Mouse (Mus musculus) embryonic facial prominence, embryonic 13.5 days (tissue): ENCODE results near the gene Tango6. TPM values are rescaled to one million over a fixed set of nuclear protein-coding genes. Genes with fewer than 3 reads are reported as not detected.

Experiments
- ATAC-seq: fragments of 200-750 bp; cut with Nextera tagmentation; 2 replicates; pipeline ENCODE4 v1.8.0; 2017; ENCODE audit warnings: low read depth; ENCODE audit not compliant: insufficient number of reproducible peaks, insufficient read depth, low FRiP score, low TSS enrichment
- H3K27ac ChIP-seq: fragments of 300-500 bp; sonication (generic); 2 replicates; pipeline ENCODE4 v1.5.1; 2015; ENCODE audit warnings: moderate library complexity, mild to moderate bottlenecking, inconsistent platforms
- H3K27me3 ChIP-seq: fragments of 300-500 bp; sonication (generic); 2 replicates; pipeline ENCODE4 v1.6.1; 2015; ENCODE audit warnings: mild to moderate bottlenecking, inconsistent platforms
- H3K36me3 ChIP-seq: fragments of 300-500 bp; sonication (generic); 2 replicates; pipeline ENCODE4 v1.6.1; 2015; ENCODE audit warnings: mild to moderate bottlenecking, inconsistent platforms
- H3K4me1 ChIP-seq: fragments of 300-500 bp; sonication (generic); 2 replicates; pipeline ENCODE4 v1.6.1; 2015; ENCODE audit warnings: inconsistent platforms
- H3K4me2 ChIP-seq: fragments of 300-500 bp; sonication (generic); 2 replicates; pipeline ENCODE4 v1.6.1; 2015; ENCODE audit warnings: moderate library complexity, mild to moderate bottlenecking, inconsistent platforms
- H3K4me3 ChIP-seq: fragments of 300-500 bp; sonication (generic); 2 replicates; pipeline ENCODE4 v1.5.1; 2015; ENCODE audit warnings: mild to moderate bottlenecking, inconsistent platforms
- H3K9ac ChIP-seq: fragments of 300-500 bp; sonication (generic); 2 replicates; pipeline ENCODE4 v1.6.1; 2015; ENCODE audit warnings: mild to moderate bottlenecking, inconsistent platforms
- H3K9me3 ChIP-seq: fragments of 300-500 bp; sonication (generic); 2 replicates; pipeline ENCODE4 v1.6.1; 2016; ENCODE audit warnings: inconsistent platforms
- WGBS: fragments of 180-500 bp; shearing (Covaris S2); methylation state at CpG from one replicate; pipeline ENCODE4 v1.1.7; 2015; ENCODE audit warnings: mixed read lengths; 5-methylcytosine and 5-hydroxymethylcytosine counted together
- polyA plus RNA-seq: library from polyadenylated mRNA; unstranded; fragments of >200 nt; fragmentation: Nextera tagmentation; extraction: Ambion mirVana; gene quantifications from 2 replicates; pipeline ENCODE4 v1.2.1, GENCODE M21; 2015

The Tango6 gene
- polyA plus RNA-seq, 1 experiment from 2014 or later = 11.5 TPM

DNA sequence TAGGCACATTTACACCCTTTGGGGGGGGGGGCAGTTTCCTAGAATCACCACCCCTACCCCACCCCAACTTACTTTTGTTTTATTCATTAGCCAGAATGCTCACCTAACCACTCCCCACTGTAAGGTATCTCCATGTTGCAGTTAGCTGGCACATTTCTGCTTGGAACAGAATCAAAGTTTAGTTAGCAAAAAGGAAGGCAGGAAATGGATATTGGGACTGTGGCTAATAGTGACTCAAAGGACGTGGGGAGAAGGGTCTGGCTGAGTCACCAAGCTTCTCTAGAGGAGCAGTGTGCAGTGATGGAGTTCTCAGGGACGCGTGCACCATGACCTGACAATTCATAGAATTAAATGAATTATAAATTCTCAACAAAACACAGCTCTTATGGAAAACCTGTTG is 136.7 kb downstream of the Tango6 start:
- H3K9me3 ChIP-seq = no peaks in the 10 kb centered on the region
- H3K27me3 ChIP-seq = no peaks in the 10 kb centered on the region
- H3K4me3 ChIP-seq = no peak overlapping the region
- no peak overlapping the region for H3K9ac ChIP-seq
- no peak overlapping the region for H3K4me2 ChIP-seq
- H3K4me1 ChIP-seq = peaks cover 22% of the 10 kb centered on the region
- 0 out of 2 replicates have a peak, but pooled peaks have one; percentile 15 for ATAC-seq
- peaks cover 12% of the 10 kb centered on the region; the same call in 1 of the 2 replicates for H3K36me3 ChIP-seq
- H3K27ac ChIP-seq = peak overlapping the region; percentile 60; the same call in 1 of the 2 replicates
- WGBS = 86% methylated on average over 3 of the region's 3 CpGs

DNA sequence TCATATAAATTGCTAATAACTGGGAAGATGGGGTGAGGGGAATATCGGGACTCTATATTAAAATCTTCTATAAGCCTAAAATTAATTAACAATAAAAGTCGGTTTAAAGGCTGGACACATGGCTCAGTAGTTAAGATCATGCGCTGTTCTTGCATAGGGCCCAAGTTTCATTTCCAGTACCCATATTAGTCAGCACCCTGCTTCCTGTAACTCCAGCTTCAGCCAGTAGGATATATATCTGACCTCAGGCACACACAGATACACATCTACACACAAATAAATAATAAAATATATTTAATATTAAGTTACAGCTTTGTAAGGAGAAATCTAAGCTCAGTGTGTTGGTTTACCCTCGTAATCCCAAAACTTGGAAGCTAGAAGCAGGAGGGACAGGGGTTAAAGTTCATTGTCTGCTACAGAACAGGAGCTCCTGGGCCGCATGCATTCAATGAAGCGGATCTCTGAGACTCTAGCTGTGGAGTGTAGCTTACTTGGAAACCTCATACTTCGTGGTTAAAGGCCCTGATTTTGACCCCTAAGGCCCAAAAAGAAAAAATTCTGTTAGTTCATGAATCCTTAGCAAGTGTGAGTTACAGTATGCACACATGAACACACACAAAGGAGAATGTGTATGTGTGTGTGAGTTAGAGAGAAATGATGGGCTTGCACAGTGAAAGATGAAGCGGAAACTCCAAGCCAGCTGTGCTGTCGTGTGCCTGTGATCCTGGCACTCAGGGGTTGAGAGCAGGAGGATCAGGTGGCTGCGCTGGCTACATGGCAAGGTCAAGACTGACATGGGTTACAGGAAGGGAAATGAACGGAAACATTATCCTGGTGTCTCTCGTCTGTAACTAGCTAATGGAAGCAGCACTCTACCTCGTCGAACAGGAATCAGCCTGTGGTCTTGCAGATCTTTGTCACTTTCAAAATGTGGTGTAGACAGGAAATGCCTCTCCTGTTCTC is 138.0 kb downstream of the Tango6 start:
- Histone ChIP-seq H3K4me1 (peaks cover 21% of the 10 kb centered on the region), H3K4me3 (no peak overlapping the region), H3K36me3 (peaks cover 12% of the 10 kb centered on the region; the same call in 1 of the 2 replicates), H3K9ac (peak overlapping the region; percentile 40), H3K27me3 (no peaks in the 10 kb centered on the region), H3K4me2 (no peak overlapping the region), H3K27ac (peak overlapping the region; percentile 62), H3K9me3 (no peaks in the 10 kb centered on the region)
- ATAC-seq = no peak
- 47% methylated on average over 14 of the region's 14 CpGs for WGBS

- no peak overlapping the region for H3K4me2 ChIP-seq
- no peaks in the 10 kb centered on the region for H3K4me1 ChIP-seq
- no peaks in the 10 kb centered on the region for H3K27me3 ChIP-seq
- no peak overlapping the region for H3K9ac ChIP-seq
- WGBS = 81% methylated on average over 6 of the region's 6 CpGs
- 0 out of 2 replicates have a peak, but pooled peaks cover 2% of the 10 kb centered on the region for H3K36me3 ChIP-seq
- no peak overlapping the region for H3K27ac ChIP-seq
- no peak overlapping the region for H3K4me3 ChIP-seq
- no peaks in the 10 kb centered on the region for H3K9me3 ChIP-seq
- no peak for ATAC-seq
Measured at GRCm38 (mm10) chr8:106828921-106829320, 146.1 kb downstream of the Tango6 start.

DNA sequence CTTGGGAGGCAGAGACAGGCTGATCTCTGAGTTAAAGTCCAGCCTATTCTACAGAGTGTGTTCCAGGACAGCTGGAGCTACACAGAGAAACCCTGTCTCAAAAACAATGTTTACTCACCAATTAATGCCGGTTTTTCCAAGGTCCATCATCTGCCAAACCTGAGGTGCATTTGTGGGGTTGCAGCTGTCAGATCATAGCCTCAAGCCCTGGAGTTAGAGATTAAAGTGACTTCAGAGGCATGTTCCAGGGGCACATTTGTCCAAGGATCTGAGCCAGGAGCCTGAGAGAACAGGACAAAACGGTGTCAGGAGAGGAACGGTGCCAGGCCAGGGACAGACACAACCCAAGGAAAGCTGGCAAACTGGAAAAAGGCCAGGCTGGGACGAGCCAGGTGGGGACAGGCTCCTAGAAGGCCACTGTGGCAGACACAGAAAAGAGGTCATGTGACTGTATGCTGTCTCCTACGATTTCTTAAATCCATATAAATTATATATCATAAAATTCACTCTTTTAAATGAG is 146.7 kb downstream of the Tango6 start:
- Histone ChIP-seq H3K36me3 (0 out of 2 replicates have a peak, but pooled peaks cover 2% of the 10 kb centered on the region), H3K4me2 (no peak overlapping the region), H3K9me3 (no peaks in the 10 kb centered on the region), H3K4me1 (no peaks in the 10 kb centered on the region), H3K4me3 (no peak overlapping the region), H3K9ac (no peak overlapping the region), H3K27ac (no peak overlapping the region), H3K27me3 (no peaks in the 10 kb centered on the region)
- 76% methylated on average over 5 of the region's 5 CpGs for WGBS
- ATAC-seq = no peak

DNA sequence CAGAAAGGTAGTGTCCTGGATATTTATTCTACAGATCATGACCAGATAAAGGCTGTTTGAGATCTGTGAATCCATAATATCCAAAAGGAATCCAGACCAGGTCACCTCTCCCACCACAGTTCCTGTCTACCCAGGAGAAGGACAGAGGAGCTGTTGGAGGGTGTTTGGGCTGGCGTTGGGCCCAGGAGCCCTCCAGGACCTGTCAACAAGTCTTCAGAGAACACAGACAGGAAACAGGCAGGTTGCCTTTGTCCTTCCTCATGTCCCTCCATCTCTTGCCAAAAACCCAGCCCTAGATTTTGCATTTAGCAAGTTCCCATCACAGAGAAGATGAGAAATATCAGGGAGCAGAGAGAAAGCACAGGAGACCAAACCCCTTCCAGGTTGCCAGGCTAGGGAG is 152.0 kb downstream of the Tango6 start:
- Histone ChIP-seq H3K9me3 (no peaks in the 10 kb centered on the region), H3K9ac (no peak overlapping the region), H3K4me1 (peaks cover 14% of the 10 kb centered on the region), H3K4me3 (no peak overlapping the region), H3K4me2 (no peak overlapping the region), H3K27me3 (no peaks in the 10 kb centered on the region), H3K27ac (no peak overlapping the region), H3K36me3 (no peaks in the 10 kb centered on the region)
- no peak for ATAC-seq
- WGBS = 71% methylated on average over 1 of the region's 1 CpGs

DNA sequence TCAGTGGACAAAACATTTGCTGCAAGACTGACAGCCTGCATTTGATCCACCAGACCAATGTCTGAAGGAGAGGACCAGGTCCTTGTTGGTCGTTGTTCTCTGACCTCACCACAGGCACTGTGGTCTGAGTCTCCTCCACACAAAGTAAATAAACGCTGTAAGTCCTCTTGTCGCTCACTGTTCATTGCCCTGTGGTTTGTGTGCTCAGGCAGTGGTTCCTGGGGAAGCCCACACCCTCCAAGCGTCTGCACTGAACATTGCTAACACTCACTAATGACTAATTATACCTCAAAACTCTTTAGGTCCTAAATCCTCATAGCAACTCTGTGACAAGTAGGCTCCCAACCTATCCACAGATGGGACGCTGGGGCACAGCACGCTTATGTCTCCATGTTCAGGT is 153.7 kb downstream of the Tango6 start:
- 79% methylated on average over 6 of the region's 6 CpGs for WGBS
- no peak overlapping the region for H3K4me3 ChIP-seq
- no peak overlapping the region for H3K9ac ChIP-seq
- H3K27ac ChIP-seq = no peak overlapping the region
- H3K27me3 ChIP-seq = no peaks in the 10 kb centered on the region
- no peak overlapping the region for H3K4me2 ChIP-seq
- no peak for ATAC-seq
- no peaks in the 10 kb centered on the region for H3K36me3 ChIP-seq
- H3K9me3 ChIP-seq = no peaks in the 10 kb centered on the region
- peaks cover 18% of the 10 kb centered on the region for H3K4me1 ChIP-seq

DNA sequence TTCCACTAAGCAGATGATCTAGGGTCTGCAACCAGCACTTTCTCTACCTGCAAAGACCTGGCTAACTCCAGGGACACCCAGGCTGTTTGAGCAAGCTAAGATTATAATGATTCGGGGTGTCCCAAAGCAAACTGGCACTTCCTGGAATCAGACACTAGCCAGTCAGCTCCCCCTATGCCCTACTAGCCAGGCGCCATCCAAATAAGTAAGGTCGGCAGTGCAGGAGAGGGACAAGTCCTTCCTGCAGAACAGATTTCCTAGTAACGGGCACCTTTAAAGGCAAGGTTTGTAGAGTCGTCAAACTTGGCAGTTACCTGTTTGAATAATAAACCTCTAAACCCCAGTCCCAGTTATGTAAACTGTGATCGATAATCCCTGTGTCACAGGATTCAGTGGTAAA is 155.9 kb downstream of the Tango6 start:
- Histone ChIP-seq H3K27me3 (no peaks in the 10 kb centered on the region), H3K36me3 (no peaks in the 10 kb centered on the region; the same call in 1 of the 2 replicates), H3K4me2 (no peak overlapping the region), H3K9me3 (no peaks in the 10 kb centered on the region), H3K4me3 (no peak overlapping the region), H3K27ac (no peak overlapping the region), H3K4me1 (peaks cover 18% of the 10 kb centered on the region), H3K9ac (no peak overlapping the region)
- no peak for ATAC-seq
- WGBS = 72% methylated on average over 6 of the region's 6 CpGs

DNA sequence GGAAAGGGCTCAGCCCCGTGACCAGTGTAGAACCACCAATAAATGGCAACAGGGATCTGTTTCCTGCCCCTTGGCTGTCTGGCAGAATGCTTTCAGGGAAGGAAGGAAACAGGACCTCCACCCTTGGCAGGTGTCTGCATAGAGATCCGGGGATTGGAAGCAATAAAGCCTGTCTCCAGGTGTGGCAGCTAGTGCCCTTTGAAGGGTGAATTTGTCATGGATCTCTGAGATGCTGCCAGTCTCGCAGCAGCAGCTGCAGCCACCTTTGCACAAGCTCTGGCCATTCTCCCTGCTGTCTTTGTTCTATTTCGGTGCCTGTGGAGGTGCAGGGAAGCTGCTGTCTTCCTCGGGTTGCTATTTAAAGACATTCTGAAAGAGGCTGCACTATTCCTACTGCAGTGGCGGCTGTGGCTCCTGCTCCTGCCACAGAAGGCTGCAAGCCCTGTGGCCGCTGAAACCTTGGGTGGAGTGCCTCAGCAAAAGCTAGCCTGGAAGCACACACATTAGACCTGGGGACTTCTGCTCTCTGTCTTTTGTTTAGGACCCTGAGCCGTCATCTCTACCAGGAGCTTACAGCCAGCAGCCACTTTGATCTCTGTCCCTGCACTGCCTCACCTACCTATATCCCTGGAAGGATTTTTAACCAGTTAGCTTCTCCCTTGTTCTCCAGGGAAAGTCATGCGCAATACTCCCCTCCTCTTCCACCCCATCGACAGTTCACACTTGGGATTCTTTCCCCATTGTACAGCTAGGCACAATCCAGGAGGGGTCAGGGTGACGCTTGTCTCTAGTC is 156.5 kb downstream of the Tango6 start:
- no peaks in the 10 kb centered on the region for H3K9me3 ChIP-seq
- no peak for ATAC-seq
- H3K4me1 ChIP-seq = peaks cover 18% of the 10 kb centered on the region
- H3K4me3 ChIP-seq = no peak overlapping the region
- H3K36me3 ChIP-seq = no peaks in the 10 kb centered on the region; the same call in 1 of the 2 replicates
- peak overlapping the region; percentile 22; the same call in 1 of the 2 replicates for H3K27ac ChIP-seq
- H3K27me3 ChIP-seq = no peaks in the 10 kb centered on the region
- WGBS = 46% methylated on average over 11 of the region's 11 CpGs
- 0 out of 2 replicates have a peak overlapping the region, but pooled peaks have one; percentile 17 for H3K9ac ChIP-seq
- H3K4me2 ChIP-seq = no peak overlapping the region

GRCm38 (mm10) chr8:106850034-106850433 is 167.2 kb downstream of the Tango6 start:
- ATAC-seq = no peak
- whole genome bisulfite sequencing = 83% methylated on average over 10 of the region's 10 CpGs
- peaks cover 24% of the 10 kb centered on the region; the same call in 1 of the 2 replicates for H3K36me3 ChIP-seq
- no peak overlapping the region for H3K4me2 ChIP-seq
- H3K27me3 ChIP-seq = no peaks in the 10 kb centered on the region
- H3K27ac ChIP-seq = no peak overlapping the region
- H3K4me3 ChIP-seq = no peak overlapping the region
- H3K4me1 ChIP-seq = peaks cover 11% of the 10 kb centered on the region; the same call in 1 of the 2 replicates
- no peaks in the 10 kb centered on the region for H3K9me3 ChIP-seq
- H3K9ac ChIP-seq = no peak overlapping the region

- 51% methylated on average over 8 of the region's 8 CpGs for WGBS
- H3K27ac ChIP-seq = peak overlapping the region; percentile 51; the same call in 1 of the 2 replicates
- no peak overlapping the region for H3K4me3 ChIP-seq
- peaks cover 24% of the 10 kb centered on the region; the same call in 1 of the 2 replicates for H3K36me3 ChIP-seq
- no peak overlapping the region for H3K4me2 ChIP-seq
- H3K4me1 ChIP-seq = peaks cover 14% of the 10 kb centered on the region; the same call in 1 of the 2 replicates
- H3K9ac ChIP-seq = 0 out of 2 replicates have a peak overlapping the region, but pooled peaks have one; percentile 27
- no peaks in the 10 kb centered on the region for H3K9me3 ChIP-seq
- no peaks in the 10 kb centered on the region for H3K27me3 ChIP-seq
- ATAC-seq = no peak
Measured at GRCm38 (mm10) chr8:106854534-106855241, 171.8 kb downstream of the Tango6 start.

DNA sequence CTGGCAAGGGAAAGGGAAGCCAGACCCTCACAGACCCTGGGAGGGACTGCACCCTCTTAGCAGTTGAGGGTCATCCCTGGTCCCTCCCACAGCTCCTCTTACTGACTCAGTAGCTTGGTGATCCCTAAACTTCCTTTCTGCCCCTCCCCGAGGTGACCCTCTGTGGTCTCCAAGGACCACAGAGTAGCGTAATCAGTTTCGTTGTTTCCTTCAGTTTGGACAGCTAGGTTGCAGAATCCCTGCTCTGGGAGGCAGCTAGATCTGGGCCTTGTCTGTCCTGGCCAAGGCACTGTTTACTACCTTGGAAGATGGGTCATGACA is 172.3 kb downstream of the Tango6 start:
- 71% methylated on average over 3 of the region's 3 CpGs for WGBS

More for the DNA sequence above, 172.3 kb downstream of the Tango6 start:
- Histone ChIP-seq H3K9ac (0 out of 2 replicates have a peak overlapping the region, but pooled peaks have one; percentile 27), H3K27ac (no peak overlapping the region), H3K27me3 (no peaks in the 10 kb centered on the region), H3K4me3 (no peak overlapping the region), H3K4me1 (peaks cover 14% of the 10 kb centered on the region; the same call in 1 of the 2 replicates), H3K36me3 (peaks cover 19% of the 10 kb centered on the region; the same call in 1 of the 2 replicates), H3K4me2 (no peak overlapping the region), H3K9me3 (no peaks in the 10 kb centered on the region)
- no peak for ATAC-seq
